Mouse (Mus musculus) limb, embryonic 10.5 days (tissue): ENCODE results near the gene H2-Ob. TPM values are rescaled to one million over a fixed set of nuclear protein-coding genes. Genes with fewer than 3 reads are reported as not detected.

Experiments used
- DNase-seq: peaks from one replicate; pipeline ENCODE4 v3.0.0-alpha.2; 2017; ENCODE audit warnings: low spot score
- H3K27ac ChIP-seq: fragments of 300-500 bp; sonication (generic); 2 replicates; pipeline ENCODE4 v1.5.1; 2016; ENCODE audit warnings: mild to moderate bottlenecking
- H3K27me3 ChIP-seq: fragments of 300-500 bp; sonication (generic); 2 replicates; pipeline ENCODE4 v1.6.1; 2016; ENCODE audit warnings: low read depth, mild to moderate bottlenecking; ENCODE audit not compliant: poor library complexity, severe bottlenecking
- H3K36me3 ChIP-seq: fragments of 300-500 bp; sonication (generic); 2 replicates; pipeline ENCODE4 v1.6.1; 2016; ENCODE audit warnings: mild to moderate bottlenecking, moderate library complexity
- H3K4me1 ChIP-seq: fragments of 300-500 bp; sonication (generic); 2 replicates; pipeline ENCODE4 v1.6.1; 2016
- H3K4me3 ChIP-seq: fragments of 300-500 bp; sonication (generic); 2 replicates; pipeline ENCODE4 v1.5.1; 2016; ENCODE audit warnings: mild to moderate bottlenecking, moderate library complexity
- H3K9me3 ChIP-seq: fragments of 300-500 bp; sonication (generic); replicated peaks from 2 replicates; pipeline ENCODE4 v1.6.1; 2016; ENCODE audit warnings: mild to moderate bottlenecking
- WGBS: fragments of 180-500 bp; shearing (Covaris S2); methylation state at CpG from one replicate; pipeline ENCODE4 v1.1.7; 2016; 5-methylcytosine and 5-hydroxymethylcytosine counted together
- polyA plus RNA-seq: library from polyadenylated mRNA; unstranded; fragments of >200 nt; fragmentation: Nextera tagmentation; extraction: Ambion mirVana; gene quantifications from 2 replicates; pipeline ENCODE4 v1.2.1, GENCODE M21; 2016

The H2-Ob gene
- polyA plus RNA-seq, 1 experiment from 2014 or later, result not detected

DNA sequence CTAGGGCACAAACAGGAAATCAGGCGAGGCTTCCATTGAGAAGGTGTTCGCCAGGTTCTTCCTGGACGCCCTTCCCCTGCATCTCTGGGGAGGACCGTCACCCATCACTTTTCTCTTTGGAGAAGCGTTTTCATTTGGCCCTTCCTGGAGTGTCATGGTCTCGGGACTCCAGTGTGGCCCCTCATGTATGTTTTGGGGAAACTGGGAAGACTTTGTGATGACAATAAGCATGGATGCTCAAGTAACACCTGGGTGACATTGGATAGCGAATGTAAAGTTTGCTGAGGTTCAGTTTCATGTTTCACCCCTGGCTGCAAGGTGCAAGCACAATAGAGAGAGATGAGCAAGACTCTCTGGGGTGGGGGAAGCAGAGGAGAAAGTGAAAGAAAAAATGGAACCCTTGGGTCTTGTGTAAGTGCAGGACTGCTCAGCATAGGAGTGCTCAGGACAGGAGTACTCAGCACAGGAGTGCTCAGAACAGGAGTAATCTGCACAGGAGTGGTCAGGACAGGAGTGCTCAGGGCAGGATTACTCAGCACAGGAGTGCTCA lies 37.1 kb upstream of the H2-Ob start:
- 71% methylated on average over 7 of the region's 7 CpGs for WGBS
- no peak overlapping the region for H3K4me3 ChIP-seq
- H3K27ac ChIP-seq, result no peak overlapping the region
- peaks cover 91% of the 10 kb centered on the region for H3K27me3 ChIP-seq
- no peak for DNase-seq
- no peaks in the 10 kb centered on the region for H3K9me3 ChIP-seq
- no peaks in the 10 kb centered on the region for H3K36me3 ChIP-seq
- peaks cover 34% of the 10 kb centered on the region for H3K4me1 ChIP-seq

GRCm38 (mm10) chr17:34202760-34203442 lies 35.8 kb upstream of the H2-Ob start:
- Histone ChIP-seq H3K9me3 (no peaks in the 10 kb centered on the region), H3K27ac (no peak overlapping the region), H3K36me3 (no peaks in the 10 kb centered on the region), H3K27me3 (peaks cover 88% of the 10 kb centered on the region), H3K4me1 (peaks cover 22% of the 10 kb centered on the region), H3K4me3 (no peak overlapping the region)
- DNase-seq, result no peak
- 85% methylated on average over 4 of the region's 4 CpGs for WGBS

DNA sequence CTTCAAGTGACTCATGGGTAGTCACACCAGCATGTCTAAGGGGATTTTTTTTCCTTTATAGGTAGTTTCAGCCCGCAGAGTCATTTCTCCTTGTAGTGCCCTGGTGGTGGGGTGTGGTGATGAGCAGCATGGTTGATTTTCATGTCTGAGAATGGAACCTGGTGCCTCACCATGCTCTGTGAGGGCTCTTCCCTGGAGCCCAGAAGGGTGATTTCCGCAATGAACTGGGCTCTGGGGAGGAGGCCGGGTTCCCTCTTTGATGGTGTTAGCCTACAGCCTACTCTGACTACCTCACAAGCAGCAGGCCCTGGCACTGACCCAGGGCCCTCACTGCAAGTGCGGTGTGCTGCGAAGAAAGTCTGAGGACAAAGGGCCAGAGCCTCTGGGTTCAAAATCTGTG lies 35.3 kb upstream of the H2-Ob start, which contains the start of gene Tap2:
Tap2 (plus strand) TSS at position 84 of the 400 bp plus-strand sequence.
- peaks cover 88% of the 10 kb centered on the region for H3K27me3 ChIP-seq
- H3K36me3 ChIP-seq, result no peaks in the 10 kb centered on the region

DNA sequence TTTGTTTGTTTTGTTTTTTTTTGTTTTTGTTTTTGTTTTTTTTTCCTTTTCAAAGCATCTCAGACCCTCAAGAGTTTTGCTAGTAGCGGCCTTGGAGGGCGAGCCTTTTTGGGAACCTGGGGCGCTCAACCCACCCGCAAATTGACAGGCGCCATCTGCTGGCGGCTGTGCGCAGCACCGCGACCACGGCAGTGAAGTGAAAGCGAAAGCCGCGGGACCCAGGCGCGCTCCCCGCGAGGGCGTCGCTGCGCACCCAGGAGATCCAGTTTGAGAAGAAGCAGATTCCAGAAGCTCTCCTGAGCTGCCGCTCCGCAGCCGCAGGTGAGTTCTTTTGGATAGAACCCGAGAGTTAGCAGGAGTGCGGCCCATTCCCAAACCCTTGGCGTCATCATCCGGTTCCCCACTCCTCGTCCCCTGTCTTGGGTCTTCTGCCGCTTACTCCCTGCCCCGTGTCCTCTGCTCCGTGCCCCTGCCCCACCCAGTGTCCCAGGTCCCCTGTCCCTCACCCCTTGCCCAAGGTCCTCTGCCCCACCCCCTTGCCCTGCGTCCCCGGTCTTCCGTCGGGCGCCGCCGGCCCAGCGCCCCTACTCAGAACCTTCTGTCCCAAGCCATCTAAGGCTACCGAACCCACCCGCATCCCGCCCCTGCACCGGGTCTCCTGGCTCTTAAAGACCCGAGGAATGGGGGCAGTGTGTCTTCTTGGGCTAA lies 34.2 kb upstream of the H2-Ob start:
- peak overlapping the region; percentile 72 for H3K4me3 ChIP-seq
- DNase-seq, result peak; percentile 89
- H3K36me3 ChIP-seq, result no peaks in the 10 kb centered on the region
- peaks cover 15% of the 10 kb centered on the region for H3K4me1 ChIP-seq
- 1% methylated on average over 44 of the region's 44 CpGs for WGBS
- H3K27ac ChIP-seq, result peak overlapping the region; percentile 34
- peaks cover 88% of the 10 kb centered on the region for H3K27me3 ChIP-seq
- H3K9me3 ChIP-seq, result no peaks in the 10 kb centered on the region

More for the DNA sequence above, 35.3 kb upstream of the H2-Ob start, which contains the start of gene Tap2:
- no peak for DNase-seq
- peak within 1 kb of the TSS; percentile 72 for H3K4me3 ChIP-seq
- no peaks in the 10 kb centered on the region for H3K9me3 ChIP-seq
- H3K27ac ChIP-seq, result peak within 1 kb of the TSS; percentile 34; the same call in 1 of the 2 replicates
- WGBS, result 73% methylated on average over 5 of the region's 5 CpGs
- peaks cover 16% of the 10 kb centered on the region for H3K4me1 ChIP-seq

DNA sequence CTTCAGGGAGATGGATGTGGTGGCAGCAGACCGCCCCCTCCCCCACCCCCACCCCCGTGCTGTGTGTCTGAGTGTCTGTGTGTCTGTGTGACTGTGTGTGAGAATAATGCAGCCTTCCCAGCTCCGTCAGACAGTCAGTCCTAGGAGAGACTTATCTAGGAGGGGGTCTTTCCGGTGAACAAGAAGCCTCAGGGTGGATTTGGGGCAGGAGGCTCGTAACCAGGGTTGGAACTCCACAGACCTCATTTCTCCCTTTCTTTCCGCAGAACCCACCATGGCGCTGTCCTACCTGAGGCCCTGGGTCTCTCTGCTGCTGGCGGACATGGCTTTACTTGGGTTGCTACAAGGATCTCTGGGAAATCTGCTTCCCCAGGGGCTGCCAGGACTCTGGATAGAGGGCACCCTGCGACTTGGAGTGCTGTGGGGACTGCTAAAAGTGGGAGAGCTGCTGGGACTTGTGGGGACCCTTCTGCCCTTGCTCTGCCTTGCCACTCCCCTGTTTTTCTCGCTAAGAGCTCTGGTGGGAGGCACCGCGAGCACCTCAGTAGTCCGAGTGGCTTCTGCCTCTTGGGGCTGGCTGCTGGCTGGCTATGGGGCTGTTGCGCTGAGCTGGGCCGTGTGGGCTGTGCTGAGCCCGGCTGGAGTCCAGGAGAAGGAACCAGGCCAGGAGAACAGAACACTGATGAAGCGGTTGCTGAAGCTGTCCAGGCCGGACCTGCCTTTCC lies 33.5 kb upstream of the H2-Ob start:
- Histone ChIP-seq H3K4me3 (peak overlapping the region; percentile 72), H3K4me1 (peaks cover 15% of the 10 kb centered on the region), H3K9me3 (0 out of 2 replicates have a peak, but pooled peaks cover 3% of the 10 kb centered on the region), H3K36me3 (no peaks in the 10 kb centered on the region), H3K27ac (peak overlapping the region; percentile 34), H3K27me3 (peaks cover 89% of the 10 kb centered on the region)
- DNase-seq, result no peak
- 15% methylated on average over 18 of the region's 18 CpGs for WGBS

- WGBS, result 22% methylated on average over 9 of the region's 9 CpGs
- Histone ChIP-seq H3K4me1 (peaks cover 15% of the 10 kb centered on the region), H3K4me3 (peak overlapping the region; percentile 72), H3K27me3 (peaks cover 89% of the 10 kb centered on the region), H3K27ac (no peak overlapping the region), H3K36me3 (no peaks in the 10 kb centered on the region), H3K9me3 (0 out of 2 replicates have a peak, but pooled peaks cover 3% of the 10 kb centered on the region)
- DNase-seq, result no peak
Observed at GRCm38 (mm10) chr17:34205746-34206176, 32.9 kb upstream of the H2-Ob start.

DNA sequence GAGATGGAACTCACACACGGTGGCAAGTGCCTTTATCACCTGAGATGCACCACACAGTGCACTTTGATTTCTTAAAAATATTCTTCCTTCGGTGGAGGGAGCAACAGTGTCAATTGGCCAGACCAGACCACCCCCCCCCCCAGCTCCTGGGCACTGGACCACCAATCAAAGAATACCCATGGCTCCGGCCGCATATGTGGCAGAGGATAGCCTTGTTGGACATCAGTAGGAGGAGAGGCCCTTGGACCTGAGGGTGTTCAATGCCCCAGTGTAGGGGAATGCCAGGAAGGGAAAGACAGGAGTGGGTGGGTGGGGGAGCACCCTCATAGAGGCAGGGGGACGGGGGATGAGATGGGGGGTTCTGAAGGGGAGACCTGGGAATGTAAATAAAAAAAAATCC lies 32.0 kb upstream of the H2-Ob start:
- Histone ChIP-seq H3K36me3 (no peaks in the 10 kb centered on the region), H3K4me3 (no peak overlapping the region), H3K27ac (no peak overlapping the region), H3K27me3 (peaks cover 89% of the 10 kb centered on the region), H3K4me1 (peaks cover 15% of the 10 kb centered on the region), H3K9me3 (0 out of 2 replicates have a peak, but pooled peaks cover 3% of the 10 kb centered on the region)
- WGBS, result 90% methylated on average over 5 of the region's 5 CpGs
- no peak for DNase-seq

DNA sequence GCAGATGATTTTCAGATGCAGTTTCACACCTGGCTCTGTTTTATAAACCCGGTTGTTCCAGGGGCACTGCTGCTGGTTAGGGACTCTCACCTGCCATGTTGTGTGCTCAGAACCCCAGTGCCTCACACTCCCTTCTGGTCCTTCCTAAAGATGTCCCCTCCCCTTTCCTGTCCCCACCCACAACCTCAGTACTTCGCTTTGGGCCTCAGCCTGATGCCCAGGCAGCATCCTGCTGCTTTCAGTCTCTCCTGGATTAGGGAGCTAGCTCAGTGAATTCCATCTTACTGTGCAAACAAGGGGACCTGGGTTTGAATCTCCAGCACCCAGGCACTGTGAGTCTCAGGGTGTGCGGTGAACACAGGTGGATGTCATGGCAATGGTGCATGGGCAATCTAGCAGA lies 31.2 kb upstream of the H2-Ob start:
- Histone ChIP-seq H3K36me3 (no peaks in the 10 kb centered on the region), H3K9me3 (0 out of 2 replicates have a peak, but pooled peaks cover 3% of the 10 kb centered on the region), H3K4me1 (peaks cover 18% of the 10 kb centered on the region), H3K27me3 (peaks cover 94% of the 10 kb centered on the region), H3K27ac (no peak overlapping the region), H3K4me3 (no peak overlapping the region)
- DNase-seq, result no peak
- 57% methylated on average over 3 of the region's 3 CpGs for WGBS

GRCm38 (mm10) chr17:34207866-34208265 lies 30.8 kb upstream of the H2-Ob start:
- no peak for DNase-seq
- Histone ChIP-seq H3K27ac (no peak overlapping the region), H3K4me1 (peaks cover 18% of the 10 kb centered on the region), H3K36me3 (no peaks in the 10 kb centered on the region), H3K9me3 (0 out of 2 replicates have a peak, but pooled peaks cover 3% of the 10 kb centered on the region), H3K4me3 (no peak overlapping the region), H3K27me3 (peaks cover 95% of the 10 kb centered on the region)
- 97% methylated on average over 9 of the region's 9 CpGs for WGBS

- DNase-seq, result no peak
- H3K9me3 ChIP-seq, result 0 out of 2 replicates have a peak, but pooled peaks cover 3% of the 10 kb centered on the region
- H3K27me3 ChIP-seq, result peaks cover 95% of the 10 kb centered on the region
- H3K4me3 ChIP-seq, result no peak overlapping the region
- peaks cover 18% of the 10 kb centered on the region for H3K4me1 ChIP-seq
- 21% methylated on average over 9 of the region's 10 CpGs for WGBS
- no peak overlapping the region for H3K27ac ChIP-seq
- no peaks in the 10 kb centered on the region for H3K36me3 ChIP-seq
Observed at GRCm38 (mm10) chr17:34208421-34208820, 30.3 kb upstream of the H2-Ob start.

- H3K27me3 ChIP-seq, result peaks cover 97% of the 10 kb centered on the region
Observed at GRCm38 (mm10) chr17:34209680-34210079, 29.0 kb upstream of the H2-Ob start.

DNA sequence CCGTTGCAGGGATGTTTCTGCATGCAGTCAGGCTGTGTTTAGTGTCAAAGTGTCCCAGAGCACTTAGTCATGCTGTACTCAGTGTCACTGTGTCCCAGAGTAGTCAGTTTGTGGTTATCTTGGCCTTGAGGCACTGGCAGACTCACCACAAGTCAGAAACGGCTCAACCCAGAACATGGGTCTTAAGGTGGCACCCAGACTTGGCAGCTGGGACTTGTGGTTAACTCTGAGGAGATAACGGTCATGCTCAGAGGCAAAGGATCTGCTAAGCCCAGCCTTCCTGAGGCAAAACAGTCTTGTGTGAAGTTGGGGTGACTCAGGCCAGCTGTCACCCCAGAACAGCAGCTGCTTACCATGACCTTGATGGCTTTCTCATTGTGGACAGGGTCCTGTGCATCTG lies 28.1 kb upstream of the H2-Ob start:
- no peak for DNase-seq
- Histone ChIP-seq H3K36me3 (no peaks in the 10 kb centered on the region), H3K4me1 (peaks cover 10% of the 10 kb centered on the region; the same call in 1 of the 2 replicates), H3K27ac (no peak overlapping the region), H3K4me3 (no peak overlapping the region), H3K27me3 (peaks cover 97% of the 10 kb centered on the region), H3K9me3 (0 out of 2 replicates have a peak, but pooled peaks cover 3% of the 10 kb centered on the region)
- 76% methylated on average over 3 of the region's 3 CpGs for WGBS

More at GRCm38 (mm10) chr17:34209680-34210079, 29.0 kb upstream of the H2-Ob start:
- DNase-seq, result no peak
- no peaks in the 10 kb centered on the region for H3K36me3 ChIP-seq
- H3K4me3 ChIP-seq, result no peak overlapping the region
- H3K9me3 ChIP-seq, result 0 out of 2 replicates have a peak, but pooled peaks cover 3% of the 10 kb centered on the region
- H3K4me1 ChIP-seq, result peaks cover 19% of the 10 kb centered on the region
- WGBS, result 34% methylated on average over 3 of the region's 3 CpGs
- no peak overlapping the region for H3K27ac ChIP-seq
